17 mouse cellular contexts compared by ENCODE assay signal in the genomic region with DNA sequence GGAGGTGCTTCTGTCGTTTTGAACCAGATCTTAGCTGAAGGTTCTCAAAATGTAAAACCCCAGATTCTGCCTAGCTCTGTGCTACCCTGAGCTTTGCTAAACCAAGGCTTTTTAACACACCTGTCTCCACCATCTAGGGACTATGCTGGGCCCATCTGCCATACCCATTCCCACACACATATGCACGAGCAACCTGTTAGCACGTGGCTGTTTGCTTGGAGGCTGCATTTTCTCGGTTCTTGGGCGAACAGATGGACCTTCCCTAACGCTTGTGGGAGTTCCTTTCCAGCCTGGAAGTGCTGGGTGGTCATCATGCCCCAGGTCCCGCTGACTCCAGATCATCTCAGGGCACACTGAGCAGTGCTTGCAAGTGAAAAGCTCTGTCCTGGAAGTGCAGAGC. TPM values are rescaled to one million over a fixed set of nuclear protein-coding genes. Genes with fewer than 3 reads are reported as not detected.
A peak's percentile ranks its signal among the peaks of the same experiment; 100 is the strongest.
DNase-seq lines count a peak whose midpoint lies in the region; ATAC-seq lines count a peak whose summit lies in the region.
"Had no signal": no experiment of that assay in that cellular context is flagged by ENCODE, and none has a peak within 500 bp of the region (broad histone marks: within the 10 kb centered on the region; RNA-seq: fewer than 3 reads in every experiment).

No protein-coding gene starts in this region.

- no peaks in the 10 kb centered on the region; the same call in 1 of the 2 replicates for H3K36me3 ChIP-seq in forebrain, embryonic 12.5 days (replicated peaks)
- H3K36me3 ChIP-seq: embryonic facial prominence, embryonic 12.5 days; intestine, embryonic 15.5 days had no signal

- H3K4me1 ChIP-seq in forebrain, embryonic 12.5 days = peaks cover 35% of the 10 kb centered on the region
- H3K4me1 ChIP-seq: intestine, embryonic 15.5 days had no signal

- 0 out of 2 replicates have a peak overlapping the region, but pooled peaks have one; percentile 37 for H3K27ac ChIP-seq in forebrain, embryonic 12.5 days
- H3K27ac ChIP-seq: intestine, embryonic 15.5 days had no signal

- peak; percentile 71 to 74 for DNase-seq in layer of hippocampus, adult 8-10 months (ENCODE audit: low spot score in 2 of 2)
- DNase-seq in layer of hippocampus, adult 9-10 months (ENCODE audit: low spot score) = no peak
- peak; percentile 68 to 81 for DNase-seq in frontal cortex, adult 2 months (ENCODE audit: extremely low spot score in 1 of 2, low spot score in 1 of 2)
- peak; percentile 74 to 87 for DNase-seq in right cerebral cortex, postnatal 10 days (ENCODE audit: low spot score in 2 of 2)
- no peak for DNase-seq in testis, postnatal 10 days (ENCODE audit: low spot score)
- no peak for DNase-seq in adrenal gland, adult 2 months
- DNase-seq: cerebellum, adult 9-11 months; heart, adult 18-20 months; heart, postnatal 10 days; kidney, postnatal 36 days; liver; thymus, postnatal 36 days had no signal

- no peaks in the 10 kb centered on the region for H3K27me3 ChIP-seq in forebrain, embryonic 12.5 days
- H3K27me3 ChIP-seq: embryonic facial prominence, embryonic 12.5 days; intestine, embryonic 15.5 days had no signal

- H3K4me3 ChIP-seq in forebrain, embryonic 12.5 days (replicated peaks) = no peak overlapping the region
- H3K4me3 ChIP-seq: embryonic facial prominence, embryonic 12.5 days; intestine, embryonic 15.5 days had no signal

- no peak for ATAC-seq in forebrain, embryonic 12.5 days (ENCODE audit: low FRiP score)
- ATAC-seq: CD4-positive, CD25-positive, alpha-beta regulatory T cell, adult 4 months; intestine, embryonic 15.5 days had no signal

- 84% methylated on average over 7 of the region's 7 CpGs for WGBS in forebrain, embryonic 12.5 days

- H3K9me3 ChIP-seq in forebrain, embryonic 12.5 days = no peaks in the 10 kb centered on the region
- H3K9me3 ChIP-seq: embryonic facial prominence, embryonic 12.5 days; intestine, embryonic 15.5 days had no signal

- no peak overlapping the region for H3K4me2 ChIP-seq in forebrain, embryonic 12.5 days
- H3K4me2 ChIP-seq: embryonic facial prominence, embryonic 12.5 days; intestine, embryonic 15.5 days had no signal

- no peak overlapping the region for H3K9ac ChIP-seq in forebrain, embryonic 12.5 days
- H3K9ac ChIP-seq: embryonic facial prominence, embryonic 12.5 days; intestine, embryonic 15.5 days had no signal

RNA-seq across cellular contexts. Expression of a gene that starts 46.4 kb away (rescaled TPM):
- total RNA-seq in layer of hippocampus, adult 8-10 months (2022) = 10 to 100 TPM; 27.0 to 33.4 (median 28.4) TPM
- 17.8 and 21.0 TPM in 2 replicates for polyA plus RNA-seq in forebrain, embryonic 12.5 days (2016; fragmentation: Nextera tagmentation; extraction: Ambion mirVana)
- 17.1 and 18.3 TPM in 2 replicates for polyA plus RNA-seq in frontal cortex, adult 2 months (2012; rRNA removed)
- 10 to 100 TPM; 40.4 to 42.6 TPM for total RNA-seq in adrenal gland, adult 2 months (2021)
- polyA plus RNA-seq in adrenal gland, adult 2 months (2012; rRNA removed) = 30.3 and 35.8 TPM in 2 replicates

RNA-seq across cellular contexts. Expression of a gene that starts 54.8 kb away (rescaled TPM):
- 10 to 100 TPM; 47.4 to 54.5 (median 52.1) TPM for total RNA-seq in layer of hippocampus, adult 8-10 months (2022)
- 10.3 and 15.1 TPM in 2 replicates for polyA plus RNA-seq in forebrain, embryonic 12.5 days (2016; fragmentation: Nextera tagmentation; extraction: Ambion mirVana)
- polyA plus RNA-seq in frontal cortex, adult 2 months (2012; rRNA removed) = 41.2 and 43.2 TPM in 2 replicates
- 1 to 10 TPM in 1 of 2 experiments, under 1 TPM in 1; 0.83 to 1.5 TPM for total RNA-seq in adrenal gland, adult 2 months (2021)
- 1.6 and 2.8 TPM in 2 replicates for polyA plus RNA-seq in adrenal gland, adult 2 months (2012; rRNA removed)
- total RNA-seq: megakaryocyte-erythroid progenitor cell, adult 5-6 weeks had no signal
- polyA plus RNA-seq: CD4-positive, CD25-positive, alpha-beta regulatory T cell, adult 4 months had no signal

Comparison
In these comparisons a context has a peak if more than half of its experiments do, and no peak if none do; other contexts are left out.
1. DNase-seq: peak in layer of hippocampus, adult 8-10 months (2 of 2), frontal cortex, adult 2 months (2 of 2) and right cerebral cortex, postnatal 10 days (2 of 2); none in layer of hippocampus, adult 9-10 months (single experiment), testis, postnatal 10 days (single experiment) and adrenal gland, adult 2 months (single experiment).